Mouse (Mus musculus) urinary bladder, adult 18-20 months (tissue): Measurements from ENCODE around the gene Sdk2.
A peak's percentile ranks its signal among the peaks of the same experiment; 100 is the strongest.

Source experiments
- DNase-seq, 2 experiments: peaks; one replicate each; pipeline ENCODE4 v3.0.0; 2022; ENCODE audit warnings: low spot score in 2 of 2, mixed read lengths in 2 of 2

Sdk2 gene

DNA sequence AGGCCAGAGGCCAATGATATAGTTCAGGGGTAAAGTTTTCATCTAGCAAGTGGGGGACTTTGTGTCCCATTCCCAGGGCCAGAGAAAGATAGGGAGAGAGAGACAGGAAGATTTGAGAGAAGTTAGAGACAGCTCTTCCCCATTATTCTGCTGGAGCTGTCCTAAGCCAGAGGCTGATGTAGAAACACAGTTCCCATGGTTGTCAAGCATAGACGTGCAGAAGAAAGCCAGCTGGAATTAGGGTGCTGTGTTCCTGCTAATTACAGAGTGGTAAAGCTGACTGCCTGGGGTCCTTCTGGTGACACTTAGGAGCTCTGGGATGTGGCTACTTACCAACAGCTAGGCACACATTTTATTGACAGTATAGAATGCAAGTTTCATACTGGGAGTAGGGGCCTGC lies 277.7 kb downstream of the Sdk2 start:
- DNase-seq, result no peak

DNA sequence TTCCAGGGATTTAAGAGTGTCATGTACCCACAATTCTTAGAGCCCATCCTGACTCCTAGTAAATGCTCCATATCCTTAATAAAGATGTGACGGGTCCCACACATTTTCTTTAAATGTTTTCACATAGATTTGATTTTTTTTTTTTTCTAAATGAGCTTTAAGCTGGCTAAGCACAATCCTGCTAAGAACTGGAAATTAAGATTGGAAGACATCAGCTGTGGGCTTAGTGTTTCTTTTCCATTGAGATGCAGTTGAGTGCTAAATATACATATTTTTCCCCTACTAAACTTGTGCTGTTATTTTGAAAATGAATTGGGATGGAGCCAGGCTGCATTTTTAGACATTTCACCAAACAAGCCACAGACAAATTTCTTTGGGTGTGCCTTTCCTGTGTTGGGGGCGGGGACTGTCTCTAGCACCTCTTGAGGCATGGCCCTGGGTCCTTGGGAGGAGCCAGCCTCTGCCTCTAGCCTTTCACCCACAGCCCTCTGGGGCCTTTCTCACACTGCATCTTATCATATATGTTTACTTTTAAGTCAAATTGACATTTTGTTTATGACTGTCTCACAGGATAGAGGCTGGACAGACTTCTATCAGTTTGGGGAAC lies 278.6 kb downstream of the Sdk2 start:
- DNase-seq, result no peak

DNA sequence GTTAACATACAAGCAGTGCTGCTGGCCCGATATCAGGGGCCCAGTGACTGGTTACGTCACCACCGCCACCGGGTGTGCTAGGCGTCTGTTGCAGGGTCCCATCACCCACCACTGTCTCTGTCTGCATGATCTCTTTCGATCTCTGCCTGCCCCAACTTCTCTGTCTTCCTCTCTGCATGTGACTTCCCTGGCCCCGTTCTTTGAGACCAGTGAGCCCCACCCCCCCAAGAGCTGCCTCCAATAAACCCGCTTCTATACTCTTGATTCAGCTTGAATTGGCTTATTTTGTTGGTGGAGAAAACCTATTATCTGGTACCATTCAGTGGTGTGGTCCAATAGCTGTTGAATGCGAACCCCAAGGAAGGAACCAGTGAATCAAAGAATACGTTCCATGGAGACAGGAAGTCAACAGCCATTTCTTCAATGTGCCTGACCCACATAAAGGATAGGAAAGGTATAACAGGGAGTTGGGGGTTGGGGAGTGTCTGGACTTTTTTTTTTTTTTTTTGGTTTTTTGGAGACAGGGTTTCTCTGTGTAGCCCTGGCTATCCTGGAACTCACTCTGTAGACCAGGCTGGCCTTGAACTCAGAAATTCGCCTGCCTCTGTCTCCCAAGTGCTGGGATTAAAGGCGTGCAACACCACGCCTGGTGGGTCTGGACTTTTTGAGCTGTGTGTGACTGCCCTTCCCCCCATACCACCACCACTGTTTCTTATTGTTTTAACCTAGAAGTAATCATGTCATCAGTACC lies 279.2 kb downstream of the Sdk2 start:
- no peak for DNase-seq

DNA sequence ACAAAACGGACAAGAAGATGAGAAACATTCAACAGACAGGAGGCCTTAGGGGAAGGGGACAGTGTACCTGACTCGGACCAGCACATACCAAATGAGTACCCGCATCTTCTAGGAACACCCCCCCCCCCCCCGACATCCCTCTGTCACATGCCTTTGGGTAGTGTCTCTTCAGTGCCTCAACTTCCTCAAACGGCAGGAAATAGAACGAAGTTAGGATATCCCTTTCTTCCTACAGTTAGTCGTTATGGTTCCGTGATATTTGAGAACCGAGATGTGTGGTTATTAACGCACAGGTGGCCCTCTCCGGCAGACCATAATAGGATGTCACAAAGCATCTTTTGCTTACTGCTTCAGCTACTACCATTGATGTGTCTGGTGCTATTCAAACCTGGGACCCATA lies 279.8 kb downstream of the Sdk2 start:
- no peak for DNase-seq

DNA sequence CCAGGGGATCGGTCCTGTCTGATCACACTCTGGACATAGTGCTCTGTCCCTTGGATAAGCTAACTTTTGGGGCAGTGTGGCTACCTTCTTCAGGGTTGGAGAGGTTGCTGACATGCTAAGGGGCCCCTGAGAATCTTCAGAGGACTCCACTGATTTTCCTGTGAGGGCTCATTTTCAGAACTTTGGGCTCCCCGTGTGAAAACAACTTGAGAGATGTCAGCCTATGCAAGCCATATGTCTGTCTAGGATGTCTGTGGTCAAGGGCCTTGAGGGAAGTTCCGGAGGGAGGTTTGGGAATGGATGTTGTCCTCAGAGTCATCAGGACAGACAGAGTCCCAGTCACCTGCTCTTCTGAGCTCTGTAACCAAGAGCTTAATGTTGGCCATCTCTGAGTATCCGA lies 280.5 kb downstream of the Sdk2 start:
- DNase-seq, result no peak

DNA sequence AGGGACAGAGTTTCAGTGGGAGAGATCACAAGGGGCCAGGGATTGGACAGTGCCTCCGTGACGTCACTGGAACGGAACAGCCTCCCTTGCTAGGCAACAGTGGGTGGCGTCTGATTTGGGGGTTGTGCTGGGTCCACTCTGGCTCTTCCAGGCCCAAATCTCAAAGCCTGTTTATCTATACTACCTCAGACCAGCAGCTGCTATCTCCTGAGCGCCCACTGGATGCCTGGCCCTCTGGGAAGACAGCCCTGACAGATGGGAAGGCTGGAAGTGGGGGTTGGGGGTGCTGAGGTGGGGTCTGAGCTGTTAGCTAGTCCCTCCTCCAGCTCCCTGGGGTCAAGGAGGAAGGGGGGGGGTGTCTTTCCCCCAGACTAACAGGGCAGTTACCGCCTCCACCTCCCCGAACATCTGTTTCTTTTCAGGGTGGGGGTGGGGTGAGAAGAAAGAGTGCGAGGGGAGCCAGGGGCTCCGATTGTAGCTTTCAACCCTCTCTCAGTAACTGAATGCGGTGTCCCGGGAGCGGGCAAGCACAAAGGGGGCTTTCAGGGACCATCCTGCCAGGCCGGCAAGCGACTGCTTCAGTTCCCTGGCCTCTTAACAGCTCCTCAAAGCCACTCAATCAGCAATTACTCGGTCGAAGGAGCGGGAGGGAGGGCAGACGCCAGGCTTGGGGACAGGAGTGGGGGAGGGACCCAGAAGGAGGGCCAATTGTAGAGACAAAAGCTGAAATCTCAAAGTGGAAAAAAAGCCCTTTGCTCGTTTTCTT lies 281.3 kb downstream of the Sdk2 start:
- no peak for DNase-seq

DNA sequence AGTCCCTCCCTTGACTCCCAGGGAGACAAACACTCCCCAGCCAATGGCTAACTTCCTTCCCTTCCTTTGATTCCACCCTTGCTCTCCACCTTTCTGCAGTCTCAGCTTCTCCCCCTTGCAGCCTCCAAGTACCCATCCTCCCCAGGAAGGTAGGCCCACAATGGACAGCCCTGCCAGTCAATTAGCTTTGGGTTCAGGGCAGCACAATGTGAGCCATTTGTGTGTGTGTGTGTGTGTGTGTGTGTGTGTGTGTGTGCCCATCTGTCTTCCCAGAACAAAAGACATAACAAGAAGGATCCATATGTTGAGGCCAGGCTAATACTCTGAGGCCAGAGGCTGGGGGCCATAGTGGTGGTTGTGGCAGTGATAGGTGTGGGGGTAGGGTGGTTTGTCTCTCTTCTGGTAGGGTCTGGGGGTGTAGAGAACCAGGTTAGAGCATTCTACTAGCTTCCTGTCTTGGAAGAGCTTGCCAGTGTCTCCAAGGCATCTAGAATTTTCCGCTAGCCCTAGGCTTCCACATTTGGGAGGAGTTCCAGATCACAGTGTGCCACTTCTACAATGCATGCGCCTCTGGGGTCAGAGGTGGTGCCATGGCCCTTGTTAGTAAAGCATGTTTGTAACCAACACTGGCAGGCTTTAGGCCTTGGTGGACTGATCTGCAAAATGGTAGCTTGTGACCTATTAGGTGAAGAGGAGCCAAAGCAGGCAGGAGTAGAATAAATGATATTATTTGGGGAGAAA lies 282.0 kb downstream of the Sdk2 start:
- no peak for DNase-seq

DNA sequence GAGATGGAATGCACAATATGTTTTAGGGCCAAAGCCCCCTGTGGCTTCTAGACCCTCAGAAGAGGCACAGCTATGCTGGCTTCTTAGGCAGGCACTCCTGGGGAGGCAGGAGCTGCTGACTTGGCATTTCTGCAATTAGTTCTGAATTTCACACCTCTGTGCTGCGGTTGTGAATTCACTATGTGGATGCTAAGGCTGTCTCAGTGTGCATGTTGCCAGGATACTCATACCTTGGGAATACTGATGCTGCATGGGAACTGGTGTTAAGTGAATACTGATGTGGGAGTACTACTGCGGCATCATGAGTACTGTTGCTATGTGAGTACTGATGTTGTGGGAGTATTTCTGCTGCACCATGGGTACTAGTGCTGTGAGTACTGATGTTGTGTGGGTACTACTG lies 284.4 kb downstream of the Sdk2 start:
- no peak for DNase-seq

DNA sequence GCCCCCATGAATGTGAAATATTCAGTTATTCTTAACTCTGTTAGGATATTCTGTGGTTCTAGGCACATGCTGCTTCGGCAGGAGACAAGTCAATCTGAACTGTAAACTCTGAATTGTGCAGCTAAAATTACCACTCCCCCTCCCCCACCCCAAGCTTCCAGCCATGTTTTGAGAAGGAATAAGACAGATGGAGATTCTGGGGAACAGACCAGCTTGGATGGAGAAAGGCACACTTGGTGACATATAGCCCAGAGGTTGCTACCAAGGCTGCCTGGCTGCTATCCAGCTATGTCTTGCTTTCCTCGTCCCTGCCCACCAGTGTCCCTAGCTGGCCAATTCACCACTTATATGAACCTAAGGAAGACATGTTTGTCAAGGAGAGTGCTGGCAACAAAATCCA lies 284.8 kb downstream of the Sdk2 start:
- DNase-seq, result no peak

DNA sequence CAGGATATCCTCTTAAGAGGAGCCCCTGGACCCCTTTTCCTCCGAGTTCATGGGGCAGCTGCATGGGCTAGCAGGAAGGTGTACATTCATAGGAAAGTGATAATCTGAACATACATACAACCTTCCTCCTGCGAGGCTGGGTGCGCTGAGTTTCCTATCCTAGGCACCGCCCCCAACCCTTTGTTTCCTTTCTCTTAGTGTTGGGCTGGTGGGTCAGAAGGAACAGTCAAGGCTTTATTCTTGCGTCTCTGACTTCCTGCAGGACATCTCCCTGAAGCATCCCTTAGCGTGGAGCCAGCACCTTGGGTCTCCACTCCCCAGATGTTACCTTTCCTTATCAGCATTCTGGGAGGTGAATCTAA lies 287.2 kb downstream of the Sdk2 start:
- DNase-seq, result no peak

DNA sequence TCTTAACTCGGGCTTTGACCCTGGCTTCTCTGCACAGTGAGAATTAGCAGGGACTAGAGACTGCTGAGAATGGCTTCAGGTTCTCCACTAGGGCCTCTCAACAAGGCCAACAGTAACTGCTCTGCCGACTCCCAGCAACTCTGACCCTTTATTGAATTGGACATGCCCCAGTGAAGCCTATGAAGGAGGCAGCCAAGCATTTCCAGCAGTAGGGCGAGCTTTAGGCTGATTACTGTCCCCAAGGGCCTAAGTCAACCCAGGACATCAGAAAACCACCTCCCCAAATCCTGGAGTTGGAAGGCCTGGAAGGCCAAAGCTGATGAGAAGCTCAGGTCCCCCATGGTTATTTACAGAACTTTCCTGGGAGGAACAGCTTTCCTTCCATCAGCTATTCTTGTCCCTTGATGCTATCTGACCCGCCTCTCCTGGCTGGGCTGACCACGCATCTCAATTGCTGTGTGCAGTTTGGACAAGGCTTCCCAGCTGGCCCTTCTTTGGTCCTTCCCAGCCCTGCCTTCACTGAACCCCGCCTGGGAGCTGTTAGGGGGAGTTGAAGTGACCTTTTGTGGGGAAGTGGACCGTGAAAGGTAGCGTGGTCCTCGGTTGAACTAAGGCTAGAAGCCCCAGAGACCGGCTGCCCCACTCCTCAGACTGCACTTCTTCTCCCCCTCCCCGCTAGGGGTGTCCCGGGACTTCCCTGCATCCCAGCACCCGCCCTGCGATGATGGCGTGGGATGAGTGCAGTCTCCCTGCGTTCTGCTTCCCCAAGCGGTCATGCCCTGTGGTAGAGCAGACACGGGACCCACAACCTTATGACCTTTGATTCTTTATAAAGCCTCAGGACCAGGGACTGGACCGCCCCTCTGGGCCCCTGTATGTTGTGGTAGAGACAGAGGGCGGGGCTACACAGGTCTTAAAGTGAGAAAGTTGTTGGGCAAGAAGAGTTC lies 287.8 kb downstream of the Sdk2 start:
- no peak for DNase-seq

DNA sequence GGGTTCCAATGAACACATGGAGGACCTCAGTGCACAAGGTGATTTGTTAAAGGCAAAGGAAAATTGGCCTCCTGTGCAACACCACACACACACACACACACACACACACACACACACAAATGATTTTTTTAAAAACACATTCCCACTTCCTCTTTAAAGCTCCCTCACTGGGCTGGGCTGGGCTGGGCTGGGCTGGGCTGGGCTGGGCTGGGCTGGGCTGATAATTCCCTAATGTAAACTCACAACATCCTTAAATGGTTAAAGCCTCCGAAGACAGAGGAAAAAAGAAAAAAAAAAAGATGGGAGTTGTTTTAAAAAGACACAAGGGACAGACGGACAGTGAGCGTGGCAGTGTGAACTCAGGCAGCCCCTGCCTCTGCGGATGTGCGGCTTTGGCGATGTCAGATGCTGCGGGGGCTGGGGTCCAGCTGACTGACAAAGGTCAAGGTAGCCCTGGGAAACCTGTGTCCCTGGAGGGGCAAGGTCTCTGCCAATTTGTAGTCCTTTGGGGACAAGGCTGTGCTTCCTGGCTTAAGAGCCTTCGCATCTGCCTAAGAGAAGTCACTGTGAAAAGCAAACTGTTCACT lies 288.9 kb downstream of the Sdk2 start:
- no peak for DNase-seq

DNA sequence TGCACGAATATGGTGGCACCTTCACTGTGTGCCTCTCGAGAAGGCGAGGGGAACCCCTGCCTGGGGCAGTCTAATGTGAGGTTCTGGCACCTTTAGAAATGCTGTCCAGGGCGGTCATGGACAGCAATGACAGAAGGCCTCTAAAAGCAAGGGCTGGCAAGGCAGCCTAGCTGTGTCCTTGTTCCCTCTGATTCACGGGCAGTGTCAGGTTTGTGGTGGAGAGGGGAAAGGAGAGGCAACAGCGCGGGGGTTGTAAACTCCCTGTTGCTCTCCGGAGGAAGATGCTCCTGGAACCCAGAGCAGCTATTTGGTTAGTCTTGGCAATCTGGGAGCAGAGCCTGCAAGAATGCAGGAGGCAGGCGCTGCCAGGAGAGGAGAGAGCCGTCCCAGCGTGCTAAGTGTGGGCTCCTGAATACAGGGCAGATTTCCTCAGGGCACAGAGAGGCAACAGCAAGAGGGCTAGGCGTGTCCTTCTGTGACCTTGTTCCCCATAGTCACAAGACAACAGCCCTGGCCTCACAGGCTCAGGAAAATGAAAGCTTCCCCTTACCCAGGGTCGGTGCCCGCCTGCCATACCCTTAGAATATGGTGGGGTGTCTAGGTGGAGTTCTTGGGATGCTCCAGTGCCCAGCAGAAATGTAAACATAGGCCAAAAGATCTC lies 289.9 kb downstream of the Sdk2 start:
- no peak for DNase-seq

DNA sequence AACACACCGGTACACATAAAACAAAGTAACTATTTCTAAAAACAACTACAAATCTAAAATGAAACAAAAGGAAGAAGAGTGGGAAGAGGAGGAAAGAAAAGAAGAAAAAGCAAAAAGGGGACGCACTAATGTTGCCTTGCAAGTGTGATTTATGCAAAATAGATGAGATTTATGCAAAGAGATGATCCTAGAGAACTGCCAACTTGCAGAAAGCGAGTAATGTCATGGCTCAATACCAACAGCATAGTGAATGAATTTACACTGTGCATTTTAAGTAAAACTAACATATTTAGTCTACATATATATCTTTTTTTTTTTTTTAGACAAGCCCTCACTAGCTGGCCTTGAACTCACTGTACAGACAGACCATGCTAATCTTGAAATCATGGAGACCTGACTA lies 292.1 kb downstream of the Sdk2 start:
- no peak for DNase-seq

DNA sequence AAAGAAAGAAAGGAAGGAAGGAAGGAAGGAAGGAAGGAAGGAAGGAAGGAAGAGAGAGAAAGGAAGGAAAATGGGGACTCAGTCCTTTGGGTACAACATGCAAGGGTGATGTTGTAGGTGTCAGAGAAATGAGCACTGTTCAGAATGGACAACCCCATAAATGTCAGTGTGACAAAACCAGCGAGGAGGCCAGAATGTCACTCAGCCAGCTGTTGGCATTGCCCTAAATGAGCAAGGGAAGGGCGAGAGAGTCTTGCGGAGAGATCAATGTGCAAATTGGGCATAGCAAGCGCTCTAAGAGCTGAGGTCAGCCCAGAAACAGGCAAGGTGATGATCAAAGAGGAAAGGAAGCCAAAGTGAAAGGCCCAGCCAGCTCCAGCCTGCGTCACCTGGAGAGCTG lies 293.7 kb downstream of the Sdk2 start:
- no peak for DNase-seq

DNA sequence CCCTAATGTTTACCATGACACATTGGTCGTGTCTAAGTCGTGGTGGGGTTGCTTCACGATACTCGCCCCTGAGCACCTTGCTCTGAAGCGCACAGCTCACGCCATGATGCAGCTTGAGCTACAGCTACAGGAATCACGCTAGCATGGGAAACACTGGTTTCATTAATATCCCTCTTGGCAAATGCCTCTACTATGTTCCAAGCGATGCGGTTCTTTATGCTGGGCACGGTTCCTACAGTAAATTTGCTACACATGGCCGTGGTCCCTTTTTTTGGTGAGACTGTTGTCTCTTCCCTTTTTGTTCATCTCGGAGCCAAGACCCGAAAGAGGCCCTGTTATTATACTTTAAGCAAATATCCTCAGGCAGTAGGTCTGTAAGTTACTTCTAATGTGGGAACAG lies 295.7 kb downstream of the Sdk2 start:
- DNase-seq, result no peak

DNA sequence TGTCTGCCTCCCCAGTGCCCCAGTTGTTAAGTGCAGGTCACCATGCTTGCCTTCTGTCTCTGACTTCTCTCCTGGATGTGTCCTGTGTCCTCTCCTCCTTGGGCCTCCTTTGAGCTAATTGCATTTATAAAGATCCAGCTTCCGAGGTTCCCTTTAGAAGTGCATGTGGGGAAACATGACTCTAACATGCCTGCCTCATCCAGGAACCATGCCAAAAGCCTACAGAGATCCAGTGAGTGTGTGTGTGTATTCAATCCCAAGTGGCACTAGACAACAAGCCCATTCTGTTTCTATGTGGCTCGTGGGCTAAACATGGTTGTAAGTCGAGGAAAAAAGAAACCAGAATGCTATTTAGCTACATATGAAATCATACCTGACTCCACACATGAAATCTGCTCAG lies 298.5 kb downstream of the Sdk2 start:
- DNase-seq, result no peak

DNA sequence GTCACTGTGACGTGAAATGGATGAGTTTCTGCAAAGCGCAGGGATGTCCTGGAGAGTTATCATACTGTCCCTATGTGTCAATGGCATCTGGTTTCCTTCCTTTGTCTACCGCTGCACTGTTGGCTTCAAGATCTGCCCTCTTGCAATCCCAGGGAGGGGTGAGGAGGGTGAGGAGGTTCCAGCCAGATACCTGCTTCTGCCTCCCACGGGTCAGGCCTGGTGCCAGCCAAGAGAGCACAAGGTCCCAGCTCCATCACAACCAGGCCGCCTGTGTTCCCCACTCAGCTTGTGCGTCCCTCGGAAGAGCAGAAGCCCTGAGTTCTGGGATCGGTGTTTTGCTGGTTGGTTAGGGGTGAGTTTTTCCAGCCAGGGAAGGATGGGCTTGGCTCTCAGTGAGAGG lies 299.6 kb downstream of the Sdk2 start:
- no peak for DNase-seq

DNA sequence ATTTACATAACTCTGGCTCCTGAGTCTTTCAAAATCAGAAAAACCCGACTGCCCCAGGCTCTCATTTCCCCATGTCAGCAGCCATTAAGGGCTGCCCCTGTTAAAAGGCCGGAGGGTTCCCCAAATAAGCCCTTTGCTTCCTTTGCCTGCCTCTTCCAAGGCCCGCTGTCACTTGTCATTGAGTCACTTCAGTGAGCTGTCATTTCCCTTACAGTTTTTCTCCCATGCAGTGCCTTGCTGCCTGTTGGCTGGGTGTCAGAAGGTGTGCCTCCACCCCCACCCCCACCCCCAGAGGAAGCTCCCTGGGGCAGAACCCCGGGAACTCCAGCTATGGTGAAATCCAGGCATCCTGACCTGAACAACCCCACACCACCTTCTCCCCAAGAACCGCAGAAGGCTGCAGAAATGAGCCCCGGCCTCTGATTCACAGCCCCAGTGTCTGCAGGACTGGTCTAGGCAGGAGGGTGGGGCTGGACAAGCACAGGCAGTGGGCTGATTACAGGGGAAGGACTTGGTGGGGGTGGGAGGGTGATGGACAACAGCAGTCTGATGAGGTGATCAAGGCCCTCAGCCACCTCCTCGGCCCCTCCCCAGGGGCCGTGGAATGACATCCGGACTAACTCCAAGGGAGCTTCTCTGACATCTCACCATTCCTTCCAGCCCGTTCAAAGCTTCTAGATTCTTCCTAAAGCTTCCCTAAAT lies 300.4 kb downstream of the Sdk2 start:
- DNase-seq, result peak in 1 of 2 experiments; percentile 60
